9 mouse cellular contexts compared by ENCODE assay signal in the genomic region with DNA sequence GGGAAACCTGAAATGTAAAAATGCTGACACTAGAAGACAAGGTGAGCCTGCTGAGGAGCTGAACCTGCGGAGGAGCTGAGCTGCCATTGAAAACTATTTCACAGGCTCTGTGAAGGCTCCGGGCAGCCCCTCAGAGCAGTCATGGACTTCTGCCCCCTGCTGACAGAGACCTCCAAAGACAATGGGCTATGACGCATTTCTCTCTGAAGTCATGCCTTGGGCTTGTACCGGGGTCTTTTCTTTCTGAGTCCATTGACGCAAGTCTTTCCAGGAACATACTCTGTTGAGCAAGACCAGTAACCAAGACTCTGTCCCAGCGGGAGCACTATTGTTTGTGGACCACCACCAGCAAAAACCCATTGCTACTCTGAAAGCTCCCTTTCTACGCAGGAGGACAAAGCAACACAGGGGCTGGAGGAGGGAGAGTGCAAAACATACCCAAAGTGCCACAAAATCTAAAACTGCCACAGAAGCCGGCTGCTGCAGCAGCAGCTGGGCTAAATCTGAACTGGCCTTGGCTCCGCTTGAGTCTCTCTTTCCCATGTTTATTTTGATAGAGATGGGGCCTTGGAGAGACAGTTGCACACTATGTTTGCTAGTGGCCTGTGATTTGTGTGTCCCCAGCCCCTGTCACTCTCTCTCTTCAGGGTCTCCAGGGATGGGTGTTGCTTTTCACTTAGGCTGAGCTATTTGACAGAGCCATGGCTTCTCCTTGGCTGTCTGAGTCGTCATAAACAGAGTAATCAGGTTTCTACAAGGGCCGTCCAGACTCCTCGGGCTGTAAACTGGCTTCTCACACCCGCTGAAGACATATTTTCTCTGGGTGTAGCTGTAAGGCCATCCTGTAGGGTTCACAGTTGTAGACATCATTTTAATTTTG.
DNase-seq lines count a peak whose midpoint lies in the region; ATAC-seq lines count a peak whose summit lies in the region.
"Had no signal": no experiment of that assay in that cellular context is flagged by ENCODE, and none has a peak within 500 bp of the region (broad histone marks: within the 10 kb centered on the region; RNA-seq: fewer than 3 reads in every experiment).

No protein-coding gene starts in this region.

- WGBS in hindbrain, embryonic 10.5 days = 36% methylated on average over 13 of the region's 13 CpGs
- WGBS in hindbrain, embryonic 16.5 days = 29% methylated on average over 13 of the region's 13 CpGs
- 63% methylated on average over 13 of the region's 13 CpGs for WGBS in limb, embryonic 13.5 days

- H3K4me2 ChIP-seq in hindbrain, embryonic 16.5 days (ENCODE audit: low read length) = no peak overlapping the region
- H3K4me2 ChIP-seq in limb, embryonic 13.5 days (replicated peaks) = no peak overlapping the region
- H3K4me2 ChIP-seq: embryonic facial prominence, embryonic 13.5 days had no signal

- H3K4me3 ChIP-seq in hindbrain, embryonic 10.5 days = no peak overlapping the region
- no peak overlapping the region for H3K4me3 ChIP-seq in hindbrain, embryonic 16.5 days (ENCODE audit: low read length)
- H3K4me3 ChIP-seq in limb, embryonic 13.5 days = no peak overlapping the region
- H3K4me3 ChIP-seq: embryonic facial prominence, embryonic 13.5 days had no signal

- peaks cover 27% of the 10 kb centered on the region for H3K4me1 ChIP-seq in hindbrain, embryonic 10.5 days (replicated peaks)
- H3K4me1 ChIP-seq in hindbrain, embryonic 16.5 days (ENCODE audit: control insufficient read depth, insufficient read depth, low read depth, low read length) = no peaks in the 10 kb centered on the region
- peaks cover 25% of the 10 kb centered on the region for H3K4me1 ChIP-seq in limb, embryonic 13.5 days

- H3K9ac ChIP-seq in hindbrain, embryonic 16.5 days (ENCODE audit: low read depth, low read length) = no peak overlapping the region
- no peak overlapping the region for H3K9ac ChIP-seq in limb, embryonic 13.5 days
- H3K9ac ChIP-seq: embryonic facial prominence, embryonic 13.5 days had no signal

- ATAC-seq in hindbrain, embryonic 16.5 days = no peak
- no peak for ATAC-seq in limb, embryonic 13.5 days (ENCODE audit: low FRiP score, low read depth)
- no peak for ATAC-seq in monocyte, adult 5-6 weeks (replicated peaks; ENCODE audit: insufficient number of reproducible peaks, low FRiP score, low TSS enrichment, poor library complexity, severe bottlenecking)

- H3K36me3 ChIP-seq in hindbrain, embryonic 10.5 days = no peaks in the 10 kb centered on the region
- no peaks in the 10 kb centered on the region for H3K36me3 ChIP-seq in hindbrain, embryonic 16.5 days (ENCODE audit: control insufficient read depth, insufficient read depth, low read length)
- H3K36me3 ChIP-seq in limb, embryonic 13.5 days = no peaks in the 10 kb centered on the region
- H3K36me3 ChIP-seq: embryonic facial prominence, embryonic 13.5 days had no signal

- no peaks in the 10 kb centered on the region for H3K27me3 ChIP-seq in hindbrain, embryonic 10.5 days (ENCODE audit: insufficient read depth, poor library complexity, severe bottlenecking)
- H3K27me3 ChIP-seq in hindbrain, embryonic 16.5 days (replicated peaks; ENCODE audit: control insufficient read depth, insufficient read depth, low read length) = no peaks in the 10 kb centered on the region
- no peaks in the 10 kb centered on the region for H3K27me3 ChIP-seq in limb, embryonic 13.5 days
- H3K27me3 ChIP-seq: embryonic facial prominence, embryonic 13.5 days had no signal

- peak overlapping the region; percentile 46 for H3K27ac ChIP-seq in hindbrain, embryonic 10.5 days
- H3K27ac ChIP-seq in hindbrain, embryonic 16.5 days (ENCODE audit: low read depth, low read length) = no peak overlapping the region
- peak overlapping the region; percentile 33; the same call in 1 of the 2 replicates for H3K27ac ChIP-seq in limb, embryonic 13.5 days
- H3K27ac ChIP-seq: embryonic facial prominence, embryonic 13.5 days had no signal

- H3K9me3 ChIP-seq in hindbrain, embryonic 10.5 days = no peaks in the 10 kb centered on the region
- H3K9me3 ChIP-seq in hindbrain, embryonic 16.5 days (ENCODE audit: control insufficient read depth, low read length) = no peaks in the 10 kb centered on the region
- H3K9me3 ChIP-seq in limb, embryonic 13.5 days = no peaks in the 10 kb centered on the region
- H3K9me3 ChIP-seq: embryonic facial prominence, embryonic 13.5 days had no signal

- peak; percentile 41 for DNase-seq in hindbrain, embryonic 10.5 days (ENCODE audit: low spot score)
- DNase-seq in urinary bladder, adult 2 months (ENCODE audit: low spot score) = peak; percentile 20
- DNase-seq in urinary bladder, postnatal 4 days (ENCODE audit: low spot score in 2 of 2) = no peak
- DNase-seq in natural killer cell, adult 2 months (ENCODE audit: low spot score in 2 of 2) = no peak
- DNase-seq in urinary bladder, postnatal 10 days (ENCODE audit: low spot score) = no peak

Comparison
In these comparisons a context has a peak if more than half of its experiments do, and no peak if none do; other contexts are left out.
1. DNase-seq: peak in hindbrain, embryonic 10.5 days (single experiment) and urinary bladder, adult 2 months (single experiment); none in urinary bladder, postnatal 4 days (0 of 2), natural killer cell, adult 2 months (0 of 2) and urinary bladder, postnatal 10 days (single experiment).